Mouse (Mus musculus) kidney, postnatal 14 days (tissue): ENCODE measurements around the gene D11Wsu47e.

Experiments used
- DNase-seq: peaks from one replicate; pipeline ENCODE4 v3.0.0; 2022; ENCODE audit warnings: mixed read lengths

D11Wsu47e gene

GRCm38 (mm10) chr11:113737553-113737854 is 53.3 kb downstream of the D11Wsu47e start:
- DNase-seq = peak; percentile 15

- DNase-seq = no peak
These were observed 53.7 kb downstream of the D11Wsu47e start for GRCm38 (mm10) chr11:113737912-113738311.

GRCm38 (mm10) chr11:113739213-113739612 is 55.0 kb downstream of the D11Wsu47e start:
- peak; percentile 79 for DNase-seq

- peak; percentile 38 for DNase-seq
These were observed 55.9 kb downstream of the D11Wsu47e start for GRCm38 (mm10) chr11:113740100-113740499.

- no peak for DNase-seq
These were observed 58.8 kb downstream of the D11Wsu47e start for GRCm38 (mm10) chr11:113742998-113743397.
